Mouse (Mus musculus): ENCODE data around the gene Dpm3. TPM values are rescaled to one million over a fixed set of nuclear protein-coding genes. Genes with fewer than 3 reads are reported as not detected.

Dpm3 gene
- polyA plus RNA-seq, 1 experiment from 2014 or later, result 120 TPM

DNA sequence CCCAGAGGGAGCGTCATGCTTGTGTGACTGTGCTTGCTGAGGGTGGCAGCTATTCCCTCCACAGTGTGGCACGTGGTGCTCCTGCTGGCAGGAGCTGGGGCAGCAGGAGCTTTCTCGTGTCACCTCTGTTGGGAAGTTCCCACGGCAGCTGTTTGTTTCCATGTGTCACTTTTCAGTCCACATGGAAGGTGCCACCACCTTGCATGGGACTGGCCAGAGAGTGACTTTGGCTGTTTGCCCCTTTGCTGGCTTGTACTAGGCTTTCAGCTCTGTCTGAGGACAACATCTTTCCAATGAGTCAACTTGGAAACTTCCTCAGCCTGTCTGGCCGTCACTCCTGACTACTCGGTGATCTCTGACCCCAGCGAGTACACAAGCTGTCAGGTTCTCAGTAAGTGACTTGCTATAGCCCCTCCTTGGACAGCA, 29.4 kb downstream of the Dpm3 start:
- Histone ChIP-seq H3K4me1 (replicated peaks; ENCODE audit: control insufficient read depth, insufficient read depth, low read length) (no peaks in the 10 kb centered on the region; the same call in none of the 2 replicates), H3K27ac (ENCODE audit: low read depth, low read length) (peak overlapping the region; percentile 12; the same call in 1 of the 2 replicates), H3K4me3 (ENCODE audit: low read depth, low read length) (no peak overlapping the region), H3K9me3 (ENCODE audit: control insufficient read depth) (no peaks in the 10 kb centered on the region), H3K9ac (ENCODE audit: low read depth, low read length) (no peak overlapping the region), H3K4me2 (replicated peaks; ENCODE audit: low read depth) (no peak overlapping the region), H3K36me3 (ENCODE audit: control insufficient read depth, insufficient read depth) (no peaks in the 10 kb centered on the region), H3K27me3 (replicated peaks; ENCODE audit: control insufficient read depth, insufficient read depth, low read length) (no peaks in the 10 kb centered on the region)
- TF ChIP-seq CTCF (IDR thresholded peaks at IDR 0.05; ENCODE audit: low read depth), result peak; percentile 49
- WGBS, result 19% methylated on average over 7 of the region's 7 CpGs
- peak; percentile 55 for ATAC-seq

- no peaks in the 10 kb centered on the region for H3K27me3 ChIP-seq (replicated peaks; ENCODE audit: control insufficient read depth, insufficient read depth, low read length)
- H3K9me3 ChIP-seq (ENCODE audit: control insufficient read depth), result no peaks in the 10 kb centered on the region
- no peak overlapping the region for H3K4me2 ChIP-seq (replicated peaks; ENCODE audit: low read depth)
- peaks cover 2% of the 10 kb centered on the region for H3K4me1 ChIP-seq (replicated peaks; ENCODE audit: control insufficient read depth, insufficient read depth, low read length)
- 0 out of 2 replicates have a peak overlapping the region, but pooled peaks have one; percentile 88 for H3K27ac ChIP-seq (ENCODE audit: low read depth, low read length)
- 44% methylated on average over 10 of the region's 10 CpGs for WGBS
- no peak overlapping the region for H3K4me3 ChIP-seq (ENCODE audit: low read depth, low read length)
- ATAC-seq, result no peak
- no peaks in the 10 kb centered on the region for H3K36me3 ChIP-seq (ENCODE audit: control insufficient read depth, insufficient read depth)
- H3K9ac ChIP-seq (ENCODE audit: low read depth, low read length), result no peak overlapping the region
- no peak for TF ChIP-seq CTCF (IDR thresholded peaks at IDR 0.05; ENCODE audit: low read depth)
Measured at GRCm38 (mm10) chr3:89291874-89292273, 32.7 kb downstream of the Dpm3 start.

DNA sequence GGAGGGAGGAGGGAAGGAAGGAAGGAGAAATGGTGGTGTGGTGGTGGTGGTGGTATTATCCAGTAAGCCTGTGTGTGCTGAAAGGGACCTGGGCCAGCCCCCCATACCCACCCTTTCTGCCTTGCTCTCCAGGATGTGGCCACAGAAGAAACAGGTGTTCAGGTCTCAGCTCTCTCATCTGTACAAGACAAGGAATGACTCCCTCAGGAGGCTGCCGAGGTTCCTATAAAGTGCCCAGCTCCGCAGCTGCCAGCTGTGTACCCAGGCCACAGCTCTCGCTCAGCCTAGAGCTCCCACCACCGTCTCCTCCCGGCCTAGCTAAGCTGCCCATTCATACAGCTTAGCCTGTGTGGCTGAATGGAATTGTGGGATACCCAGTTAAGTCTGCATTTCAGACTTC, 33.1 kb downstream of the Dpm3 start:
- ATAC-seq, result no peak
- no peak for TF ChIP-seq CTCF (IDR thresholded peaks at IDR 0.05; ENCODE audit: low read depth)
- Histone ChIP-seq H3K27me3 (replicated peaks; ENCODE audit: control insufficient read depth, insufficient read depth, low read length) (no peaks in the 10 kb centered on the region), H3K4me3 (ENCODE audit: low read depth, low read length) (no peak overlapping the region), H3K9me3 (ENCODE audit: control insufficient read depth) (no peaks in the 10 kb centered on the region), H3K27ac (ENCODE audit: low read depth, low read length) (peak overlapping the region; percentile 88), H3K9ac (ENCODE audit: low read depth, low read length) (no peak overlapping the region), H3K4me1 (replicated peaks; ENCODE audit: control insufficient read depth, insufficient read depth, low read length) (peaks cover 2% of the 10 kb centered on the region), H3K4me2 (replicated peaks; ENCODE audit: low read depth) (no peak overlapping the region), H3K36me3 (ENCODE audit: control insufficient read depth, insufficient read depth) (no peaks in the 10 kb centered on the region)
- 79% methylated on average over 5 of the region's 5 CpGs for WGBS

GRCm38 (mm10) chr3:89293247-89293918, 34.2 kb downstream of the Dpm3 start:
- ATAC-seq, result peak; percentile 90
- Histone ChIP-seq H3K4me1 (replicated peaks; ENCODE audit: control insufficient read depth, insufficient read depth, low read length) (peaks cover 2% of the 10 kb centered on the region), H3K27me3 (replicated peaks; ENCODE audit: control insufficient read depth, insufficient read depth, low read length) (no peaks in the 10 kb centered on the region), H3K9me3 (ENCODE audit: control insufficient read depth) (no peaks in the 10 kb centered on the region), H3K9ac (ENCODE audit: low read depth, low read length) (no peak overlapping the region), H3K36me3 (ENCODE audit: control insufficient read depth, insufficient read depth) (no peaks in the 10 kb centered on the region), H3K4me3 (ENCODE audit: low read depth, low read length) (no peak overlapping the region), H3K4me2 (replicated peaks; ENCODE audit: low read depth) (no peak overlapping the region), H3K27ac (ENCODE audit: low read depth, low read length) (peak overlapping the region; percentile 88)
- no peak for TF ChIP-seq CTCF (IDR thresholded peaks at IDR 0.05; ENCODE audit: low read depth)
- WGBS, result 48% methylated on average over 11 of the region's 11 CpGs

- Histone ChIP-seq H3K36me3 (ENCODE audit: control insufficient read depth, insufficient read depth) (no peaks in the 10 kb centered on the region), H3K9me3 (ENCODE audit: control insufficient read depth) (no peaks in the 10 kb centered on the region), H3K27me3 (replicated peaks; ENCODE audit: control insufficient read depth, insufficient read depth, low read length) (no peaks in the 10 kb centered on the region), H3K4me1 (replicated peaks; ENCODE audit: control insufficient read depth, insufficient read depth, low read length) (peaks cover 7% of the 10 kb centered on the region), H3K4me2 (replicated peaks; ENCODE audit: low read depth) (no peak overlapping the region), H3K4me3 (ENCODE audit: low read depth, low read length) (no peak overlapping the region), H3K27ac (ENCODE audit: low read depth, low read length) (peak overlapping the region; percentile 88), H3K9ac (ENCODE audit: low read depth, low read length) (no peak overlapping the region)
- ATAC-seq, result peak; percentile 44
- 52% methylated on average over 5 of the region's 5 CpGs for WGBS
- TF ChIP-seq CTCF (IDR thresholded peaks at IDR 0.05; ENCODE audit: low read depth), result no peak
Measured at GRCm38 (mm10) chr3:89294195-89294594, 35.0 kb downstream of the Dpm3 start.

- 63% methylated on average over 8 of the region's 8 CpGs for WGBS
- 0 out of 2 replicates have a peak overlapping the region, but pooled peaks have one; percentile 7 for H3K27ac ChIP-seq (ENCODE audit: low read depth, low read length)
- no peak overlapping the region for H3K9ac ChIP-seq (ENCODE audit: low read depth, low read length)
- H3K36me3 ChIP-seq (ENCODE audit: control insufficient read depth, insufficient read depth), result no peaks in the 10 kb centered on the region
- H3K9me3 ChIP-seq (ENCODE audit: control insufficient read depth), result no peaks in the 10 kb centered on the region
- H3K4me2 ChIP-seq (replicated peaks; ENCODE audit: low read depth), result no peak overlapping the region
- no peak for ATAC-seq
- no peak overlapping the region for H3K4me3 ChIP-seq (ENCODE audit: low read depth, low read length)
- no peak for TF ChIP-seq CTCF (IDR thresholded peaks at IDR 0.05; ENCODE audit: low read depth)
- peaks cover 10% of the 10 kb centered on the region for H3K4me1 ChIP-seq (replicated peaks; ENCODE audit: control insufficient read depth, insufficient read depth, low read length)
- no peaks in the 10 kb centered on the region for H3K27me3 ChIP-seq (replicated peaks; ENCODE audit: control insufficient read depth, insufficient read depth, low read length)
Measured at GRCm38 (mm10) chr3:89295685-89296230, 36.6 kb downstream of the Dpm3 start.

All from intestine, postnatal 0 days (tissue).